9 mouse cellular contexts compared by ENCODE assay signal in genomic region chr1:171065768-171066167, GRCm38 (mm10). TPM values are rescaled to one million over a fixed set of nuclear protein-coding genes. Genes with fewer than 3 reads are reported as not detected.
DNase-seq lines count a peak whose midpoint lies in the region; ATAC-seq and TF ChIP-seq lines count a peak whose summit lies in the region.
"Not testable (repeated sequence)": the region's sequence is repeated elsewhere in the genome, so short reads cannot be mapped to it uniquely, and the experiment has no call there.
"Had no signal": no experiment of that assay in that cellular context is flagged by ENCODE, and none has a peak within 500 bp of the region (broad histone marks: within the 10 kb centered on the region; RNA-seq: fewer than 3 reads in every experiment).

No protein-coding gene starts in this region.

- not testable (repeated sequence) for DNase-seq in embryonic facial prominence, embryonic 11.5 days (ENCODE audit: low spot score)
- peak; percentile 50 to 54 for DNase-seq in gastrocnemius, postnatal 4 days (ENCODE audit: low spot score in 2 of 2)
- peak; percentile 41 to 46 for DNase-seq in layer of hippocampus, postnatal 25 days (ENCODE audit: extremely low spot score in 1 of 2, low spot score in 1 of 2)
- DNase-seq in ovary, postnatal 36 days (ENCODE audit: low spot score) = peak; percentile 53
- DNase-seq in thymus, adult 18-20 months = peak; percentile 16 to 24

- TF ChIP-seq CTCF in ES-Bruce4 (IDR thresholded peaks at IDR 0.05; ENCODE audit: low read depth, low read length) = not testable (repeated sequence)

- H3K9ac ChIP-seq in ES-Bruce4 (ENCODE audit: low read depth, poor library complexity, severe bottlenecking); embryonic facial prominence, embryonic 11.5 days (replicated peaks; ENCODE audit: low read length); hindbrain, embryonic 16.5 days (ENCODE audit: low read depth, low read length); lung, embryonic 15.5 days: not testable (repeated sequence)

- H3K4me3 ChIP-seq in ES-Bruce4 (ENCODE audit: low read depth, low read length) = 0 out of 2 replicates have a peak overlapping the region, but pooled peaks have one; percentile 1
- H3K4me3 ChIP-seq in embryonic facial prominence, embryonic 11.5 days (ENCODE audit: low read depth, low read length) = not testable (repeated sequence)
- H3K4me3 ChIP-seq in hindbrain, embryonic 16.5 days (ENCODE audit: low read length) = peak overlapping the region; percentile 29; the same call in 1 of the 2 replicates
- peak overlapping the region; percentile 30 for H3K4me3 ChIP-seq in lung, embryonic 15.5 days

- TF ChIP-seq EP300 in ES-Bruce4 (IDR thresholded peaks at IDR 0.05; ENCODE audit: insufficient read depth, low read depth, low read length) = not testable (repeated sequence)

- H3K4me2 ChIP-seq in embryonic facial prominence, embryonic 11.5 days (ENCODE audit: low read depth, low read length) = not testable (repeated sequence)
- H3K4me2 ChIP-seq in hindbrain, embryonic 16.5 days (ENCODE audit: low read length) = peak overlapping the region; percentile 44
- H3K4me2 ChIP-seq in lung, embryonic 15.5 days = peak overlapping the region; percentile 48

- H3K9me3 ChIP-seq in ES-Bruce4 (replicated peaks; ENCODE audit: control insufficient read depth, insufficient read depth, low read length, poor library complexity, severe bottlenecking); embryonic facial prominence, embryonic 11.5 days (replicated peaks; ENCODE audit: control insufficient read depth, low read length); hindbrain, embryonic 16.5 days (ENCODE audit: control insufficient read depth, low read length); lung, embryonic 15.5 days: not testable (repeated sequence)

- H3K27me3 ChIP-seq in ES-Bruce4 (ENCODE audit: control insufficient read depth, insufficient read depth, low read length, poor library complexity, severe bottlenecking) = not testable (repeated sequence)
- peaks cover 24% of the 10 kb centered on the region for H3K27me3 ChIP-seq in embryonic facial prominence, embryonic 11.5 days (ENCODE audit: control insufficient read depth, insufficient read depth, low read length)
- H3K27me3 ChIP-seq in hindbrain, embryonic 16.5 days (replicated peaks; ENCODE audit: control insufficient read depth, insufficient read depth, low read length) = peaks cover 31% of the 10 kb centered on the region
- H3K27me3 ChIP-seq in lung, embryonic 15.5 days = peaks cover 34% of the 10 kb centered on the region

- not testable (repeated sequence) for H3K36me3 ChIP-seq in ES-Bruce4 (ENCODE audit: control insufficient read depth, insufficient read depth, low read length, poor library complexity, severe bottlenecking); embryonic facial prominence, embryonic 11.5 days (replicated peaks; ENCODE audit: control insufficient read depth, insufficient read depth, low read depth, low read length); hindbrain, embryonic 16.5 days (ENCODE audit: control insufficient read depth, insufficient read depth, low read length); lung, embryonic 15.5 days

- H3K4me1 ChIP-seq in ES-Bruce4 (ENCODE audit: control insufficient read depth, insufficient read depth, low read length); embryonic facial prominence, embryonic 11.5 days (ENCODE audit: control insufficient read depth, insufficient read depth, low read length); hindbrain, embryonic 16.5 days (ENCODE audit: control insufficient read depth, insufficient read depth, low read depth, low read length): not testable (repeated sequence)
- H3K4me1 ChIP-seq in lung, embryonic 15.5 days = peaks cover 19% of the 10 kb centered on the region

- not testable (repeated sequence) for TF ChIP-seq POLR2A in ES-Bruce4 (IDR thresholded peaks at IDR 0.05; ENCODE audit: insufficient read depth, low read length)

- peak; percentile 4; the same call in 1 of the 2 replicates for ATAC-seq in embryonic facial prominence, embryonic 11.5 days (replicated peaks; ENCODE audit: insufficient number of reproducible peaks, low FRiP score, low TSS enrichment, low read depth)
- ATAC-seq in hindbrain, embryonic 16.5 days = peak; percentile 13
- ATAC-seq in lung, embryonic 15.5 days (ENCODE audit: borderline replicate concordance, extremely low read depth, low FRiP score, low TSS enrichment) = peak; percentile 8

- H3K27ac ChIP-seq in ES-Bruce4 (ENCODE audit: insufficient read depth, low read length); embryonic facial prominence, embryonic 11.5 days (replicated peaks; ENCODE audit: low read depth, low read length); hindbrain, embryonic 16.5 days (ENCODE audit: low read depth, low read length); lung, embryonic 15.5 days: not testable (repeated sequence)

- 8% methylated on average over 25 of the region's 45 CpGs for WGBS in embryonic facial prominence, embryonic 11.5 days
- 6% methylated on average over 26 of the region's 45 CpGs for WGBS in hindbrain, embryonic 16.5 days
- WGBS in lung, embryonic 15.5 days = 8% methylated on average over 30 of the region's 45 CpGs

RNA-seq across cellular contexts. Expression of gene Fcgr3, which starts 1.0 kb away (rescaled TPM):
- 0.78 and 0.87 TPM in 2 replicates for polyA plus RNA-seq in ES-Bruce4 (2011; ENCODE audit: insufficient read depth, insufficient read length, low read depth, missing spikeins)
- 6.5 and 7.9 TPM in 2 replicates for polyA plus RNA-seq in embryonic facial prominence, embryonic 11.5 days (2014; fragmentation: Nextera tagmentation; extraction: Ambion mirVana)
- total RNA-seq in gastrocnemius, postnatal 4 days (2021) = 10 to 100 TPM; 15.7 to 16.8 TPM
- polyA plus RNA-seq in hindbrain, embryonic 16.5 days (2015; fragmentation: Nextera tagmentation; extraction: Ambion mirVana) = 9.8 and 11.5 TPM in 2 replicates
- total RNA-seq in layer of hippocampus, postnatal 25 days (2021) = 10 to 100 TPM; 12.1 to 14.0 TPM
- polyA plus RNA-seq in lung, embryonic 15.5 days (2015; fragmentation: Nextera tagmentation; extraction: Ambion mirVana) = 13.2 and 15.1 TPM in 2 replicates
- polyA plus RNA-seq: C2C12 had no signal

RNA-seq across cellular contexts. Expression of gene Fcgr4, which starts 47.0 kb away (rescaled TPM):
- not detected in 2 replicates for polyA plus RNA-seq in ES-Bruce4 (2011; ENCODE audit: insufficient read depth, insufficient read length, low read depth, missing spikeins)
- polyA plus RNA-seq in embryonic facial prominence, embryonic 11.5 days (2014; fragmentation: Nextera tagmentation; extraction: Ambion mirVana) = 0.17 and 0.22 TPM in 2 replicates
- total RNA-seq in gastrocnemius, postnatal 4 days (2021) = under 1 TPM; 0.37 to 0.62 TPM
- polyA plus RNA-seq in hindbrain, embryonic 16.5 days (2015; fragmentation: Nextera tagmentation; extraction: Ambion mirVana) = 0.20 and 0.40 TPM in 2 replicates
- under 1 TPM in 1 of 2 experiments, not detected in 1; 0.22 TPM for total RNA-seq in layer of hippocampus, postnatal 25 days (2021)
- polyA plus RNA-seq in lung, embryonic 15.5 days (2015; fragmentation: Nextera tagmentation; extraction: Ambion mirVana) = 0.42 and 0.66 TPM in 2 replicates

RNA-seq across cellular contexts. Expression of gene Cfap126, which starts 48.0 kb away (rescaled TPM):
- polyA plus RNA-seq in ES-Bruce4 (2011; ENCODE audit: insufficient read depth, insufficient read length, low read depth, missing spikeins) = 6.4 and 7.5 TPM in 2 replicates
- 1.4 and 1.7 TPM in 2 replicates for polyA plus RNA-seq in embryonic facial prominence, embryonic 11.5 days (2014; fragmentation: Nextera tagmentation; extraction: Ambion mirVana)
- total RNA-seq in gastrocnemius, postnatal 4 days (2021) = 1 to 10 TPM in 1 of 2 experiments, not detected in 1; 1.2 TPM
- polyA plus RNA-seq in hindbrain, embryonic 16.5 days (2015; fragmentation: Nextera tagmentation; extraction: Ambion mirVana) = 11.6 and 11.8 TPM in 2 replicates
- total RNA-seq in layer of hippocampus, postnatal 25 days (2021) = 1 to 10 TPM in 1 of 2 experiments, under 1 TPM in 1; 0.52 to 1.5 TPM
- polyA plus RNA-seq in lung, embryonic 15.5 days (2015; fragmentation: Nextera tagmentation; extraction: Ambion mirVana) = 7.2 and 8.3 TPM in 2 replicates
